Mouse (Mus musculus) MEL (cell line): ENCODE measurements around the gene Kif26a. TPM values are rescaled to one million over a fixed set of nuclear protein-coding genes. Genes with fewer than 3 reads are reported as not detected.
A peak's percentile ranks its signal among the peaks of the same experiment; 100 is the strongest.

Source experiments
- DNase-seq: peaks from one replicate; pipeline ENCODE4 v3.0.0; 2011; ENCODE audit warnings: low read depth, low spot score
- H3K27ac ChIP-seq: 2 replicates; pipeline ENCODE4 v1.5.1; 2012; ENCODE audit warnings: low read depth, mild to moderate bottlenecking, control low read depth, low read length, moderate library complexity; ENCODE audit not compliant: control insufficient read depth
- H3K27me3 ChIP-seq, 2 experiments: fragments of 150-350 bp in 1 of 2; sonication (generic) in 1 of 2; 2 replicates each; pipeline ENCODE4 v1.6.1; 2012; ENCODE audit warnings: low read length in 2 of 2, mild to moderate bottlenecking in 2 of 2, improper control_type of control experiment in 1 of 2, moderate library complexity in 1 of 2; ENCODE audit not compliant: insufficient read depth in 2 of 2, control insufficient read depth in 1 of 2
- H3K36me3 ChIP-seq, 2 experiments: 2 replicates each; pipeline ENCODE4 v1.6.1; 2012 to 2014; ENCODE audit warnings: low read length in 2 of 2, improper control_type of control experiment in 1 of 2, inconsistent platforms in 1 of 2, mild to moderate bottlenecking in 1 of 2; ENCODE audit not compliant: insufficient read depth in 2 of 2, control insufficient read depth in 1 of 2
- H3K4me1 ChIP-seq, 2 experiments: fragments of 150-350 bp in 1 of 2; sonication (generic) in 1 of 2; 2 replicates each; pipeline ENCODE4 v1.6.1; 2012; ENCODE audit warnings: low read length in 2 of 2, improper control_type of control experiment in 1 of 2, mild to moderate bottlenecking in 1 of 2; ENCODE audit not compliant: insufficient read depth in 2 of 2, control insufficient read depth in 1 of 2
- H3K4me3 ChIP-seq, 2 experiments: fragments of 150-350 bp in 1 of 2; sonication (generic) in 1 of 2; 2 replicates each; pipeline ENCODE4 v1.5.1; 2012; ENCODE audit warnings: low read depth in 2 of 2, low read length in 2 of 2, mild to moderate bottlenecking in 2 of 2, moderate library complexity in 2 of 2, control low read depth in 1 of 2, improper control_type of control experiment in 1 of 2; ENCODE audit not compliant: control insufficient read depth in 1 of 2, insufficient read depth in 1 of 2
- H3K79me2 ChIP-seq: 2 replicates; pipeline ENCODE4 v1.6.1; 2012; ENCODE audit warnings: mild to moderate bottlenecking, low read length, moderate library complexity; ENCODE audit not compliant: control insufficient read depth, poor library complexity, insufficient read depth
- H3K9ac ChIP-seq: 2 replicates; pipeline ENCODE4 v1.6.1; 2012; ENCODE audit warnings: low read depth, mild to moderate bottlenecking, control low read depth, low read length, moderate library complexity; ENCODE audit not compliant: control insufficient read depth, poor library complexity, severe bottlenecking
- H3K9me3 ChIP-seq: fragments of 150-350 bp; sonication (generic); replicated peaks from 2 replicates; pipeline ENCODE4 v1.6.1; 2012; ENCODE audit warnings: mild to moderate bottlenecking, low read length, improper control_type of control experiment, moderate library complexity; ENCODE audit not compliant: insufficient read depth
- BHLHE40 ChIP-seq: IDR thresholded peaks from 2 replicates; pipeline ENCODE4 v1.6.1; 2012; ENCODE audit warnings: low read depth, mild to moderate bottlenecking, inconsistent platforms, low read length, improper control_type of control experiment, borderline replicate concordance
- CTCF ChIP-seq, 3 experiments: IDR thresholded peaks in 2 of 3; conservative IDR thresholded peaks in 1 of 3; 2 replicates each; pipeline ENCODE4 v1.5.1; 2011 to 2012; ENCODE audit warnings: low read length in 3 of 3, low read depth in 2 of 3, mild to moderate bottlenecking in 2 of 3, improper control_type of control experiment in 1 of 3, inconsistent platforms in 1 of 3, mixed read lengths in 1 of 3, moderate library complexity in 1 of 3; ENCODE audit not compliant: control insufficient read depth in 1 of 3, insufficient read depth in 1 of 3, poor library complexity in 1 of 3, severe bottlenecking in 1 of 3
- ETS1 ChIP-seq: IDR thresholded peaks from 2 replicates; pipeline ENCODE4 v1.6.1; 2012; ENCODE audit warnings: low read depth, mild to moderate bottlenecking, inconsistent platforms, low read length, improper control_type of control experiment, moderate library complexity
- GABPA ChIP-seq: IDR thresholded peaks from 2 replicates; pipeline ENCODE4 v1.6.1; 2012; ENCODE audit warnings: low read depth, mild to moderate bottlenecking, inconsistent platforms, low read length, improper control_type of control experiment, moderate library complexity
- JUND ChIP-seq: IDR thresholded peaks from 2 replicates; pipeline ENCODE4 v1.6.1; 2011; ENCODE audit warnings: low read depth, mild to moderate bottlenecking, improper control_type of control experiment, low read length
- MAFK ChIP-seq: IDR thresholded peaks from 2 replicates; pipeline ENCODE4 v1.6.1; 2011; ENCODE audit warnings: low read depth, mild to moderate bottlenecking, low read length, improper control_type of control experiment, borderline replicate concordance
- MEF2A ChIP-seq: IDR thresholded peaks from 2 replicates; pipeline ENCODE4 v1.6.1; 2014; ENCODE audit warnings: low read depth, mild to moderate bottlenecking, inconsistent platforms, low read length, improper control_type of control experiment; ENCODE audit not compliant: poor library complexity, insufficient replicate concordance, severe bottlenecking; ENCODE audit errors: extremely low read depth
- MYB ChIP-seq: IDR thresholded peaks from 2 replicates; pipeline ENCODE4 v1.6.1; 2011; ENCODE audit warnings: mild to moderate bottlenecking, low read depth, low read length, improper control_type of control experiment
- MYC ChIP-seq: IDR thresholded peaks from 2 replicates; pipeline ENCODE4 v1.6.1; 2011; ENCODE audit warnings: low read depth, mild to moderate bottlenecking, low read length, improper control_type of control experiment, moderate library complexity
- NELFE ChIP-seq: IDR thresholded peaks from 2 replicates; pipeline ENCODE4 v1.6.1; 2011; ENCODE audit warnings: low read depth, low read length, improper control_type of control experiment
- NRF1 ChIP-seq: IDR thresholded peaks from 2 replicates; pipeline ENCODE4 v1.6.1; 2014; ENCODE audit warnings: low read depth, mild to moderate bottlenecking, inconsistent platforms, low read length, improper control_type of control experiment, moderate library complexity; ENCODE audit not compliant: poor library complexity, insufficient read depth, severe bottlenecking
- POLR2AphosphoS2 ChIP-seq: IDR thresholded peaks from 2 replicates; pipeline ENCODE4 v1.6.1; 2011; ENCODE audit warnings: low read length, improper control_type of control experiment
- POLR2AphosphoS5 ChIP-seq: IDR thresholded peaks from 2 replicates; pipeline ENCODE4 v1.6.1; 2012; ENCODE audit warnings: low read depth, borderline replicate concordance, mild to moderate bottlenecking, inconsistent platforms, low read length, moderate library complexity, mixed read lengths
- RAD21 ChIP-seq: IDR thresholded peaks from 2 replicates; pipeline ENCODE4 v1.6.1; 2011; ENCODE audit warnings: mild to moderate bottlenecking, low read depth, low read length, improper control_type of control experiment
- RCOR1 ChIP-seq: IDR thresholded peaks from 2 replicates; pipeline ENCODE4 v1.6.1; 2012; ENCODE audit warnings: low read depth, mild to moderate bottlenecking, inconsistent platforms, low read length, improper control_type of control experiment
- SMC3 ChIP-seq: IDR thresholded peaks from 2 replicates; pipeline ENCODE4 v1.6.1; 2011; ENCODE audit warnings: low read depth, low read length, improper control_type of control experiment
- TCF12 ChIP-seq: IDR thresholded peaks from 2 replicates; pipeline ENCODE4 v1.6.1; 2014; ENCODE audit warnings: low read depth, mild to moderate bottlenecking, inconsistent platforms, low read length, improper control_type of control experiment, moderate library complexity
- USF1 ChIP-seq: IDR thresholded peaks from 2 replicates; pipeline ENCODE4 v1.6.1; 2014; ENCODE audit warnings: low read depth, mild to moderate bottlenecking, inconsistent platforms, low read length, improper control_type of control experiment, moderate library complexity
- USF2 ChIP-seq, 2 experiments: IDR thresholded peaks; 2 replicates each; pipeline ENCODE4 v1.6.1; 2011 to 2012; ENCODE audit warnings: improper control_type of control experiment in 2 of 2, low read length in 2 of 2, borderline replicate concordance in 1 of 2, inconsistent platforms in 1 of 2, low read depth in 1 of 2, mild to moderate bottlenecking in 1 of 2; ENCODE audit not compliant: insufficient read depth in 1 of 2
- ZMIZ1 ChIP-seq: IDR thresholded peaks from 2 replicates; pipeline ENCODE4 v1.6.1; 2012; ENCODE audit warnings: low read depth, mild to moderate bottlenecking, inconsistent platforms, low read length, improper control_type of control experiment, moderate library complexity
- ZNF384 ChIP-seq: IDR thresholded peaks from 2 replicates; pipeline ENCODE4 v1.6.1; 2012; ENCODE audit warnings: low read depth, mild to moderate bottlenecking, inconsistent platforms, low read length, improper control_type of control experiment
- polyA plus RNA-seq, 2 experiments: library from polyadenylated mRNA; stranded (reverse) in 1 of 2; unstranded in 1 of 2; fragments of >175 nt in 1 of 2; fragments of >200 nt in 1 of 2; gene quantifications; 2 replicates each; pipeline versions ENCODE4 v1.2.1 to v1.2.4; 2012; ENCODE audit warnings: low replicate concordance in 2 of 2, low read depth in 1 of 2; ENCODE audit not compliant: insufficient read length in 2 of 2, insufficient read depth in 1 of 2, missing spikeins in 1 of 2
- total RNA-seq: library from RNA; depleted of rRNA; stranded (reverse); fragments of 300-350 nt; gene quantifications from 2 replicates; pipeline ENCODE4 v1.2.3, GENCODE M21; 2012

The Kif26a gene
- total and polyA plus RNA-seq, 3 experiments, result 4.8 to 6.9 TPM; not detected in 1

GRCm38 (mm10) chr12:112214441-112214857 is 68.4 kb downstream of the Kif26a start:
- H3K27me3 ChIP-seq, result no peaks in the 10 kb centered on the region
- TF ChIP-seq MYB (no peak), ETS1 (no peak), USF2 (IDR thresholded peaks at IDR 0.05; ENCODE audit: borderline replicate concordance in 1 of 2, insufficient read depth in 1 of 2, low read depth in 1 of 2, low read length in 2 of 2) (no peak), NELFE (no peak), CTCF (IDR thresholded peaks at IDR 0.05 in 2 of 3, conservative IDR thresholded peaks at IDR 0.05 in 1 of 3; ENCODE audit: control insufficient read depth in 1 of 3, insufficient read depth in 1 of 3, low read depth in 2 of 3, low read length in 3 of 3, poor library complexity in 1 of 3, severe bottlenecking in 1 of 3) (no peak), TCF12 (no peak), SMC3 (no peak), USF1 (no peak), GABPA (no peak), MEF2A (no peak), ZNF384 (no peak), MAFK (no peak), NRF1 (no peak), RCOR1 (no peak), POLR2AphosphoS2 (no peak), POLR2AphosphoS5 (no peak), BHLHE40 (no peak), MYC (no peak), RAD21 (no peak), JUND (no peak)
- H3K4me1 ChIP-seq, result no peaks in the 10 kb centered on the region
- no peak overlapping the region for H3K27ac ChIP-seq
- H3K36me3 ChIP-seq, result no peaks in the 10 kb centered on the region
- no peaks in the 10 kb centered on the region for H3K9me3 ChIP-seq
- no peak for DNase-seq
- no peak overlapping the region for H3K9ac ChIP-seq
- no peak overlapping the region for H3K4me3 ChIP-seq
- H3K79me2 ChIP-seq, result no peaks in the 10 kb centered on the region

DNA sequence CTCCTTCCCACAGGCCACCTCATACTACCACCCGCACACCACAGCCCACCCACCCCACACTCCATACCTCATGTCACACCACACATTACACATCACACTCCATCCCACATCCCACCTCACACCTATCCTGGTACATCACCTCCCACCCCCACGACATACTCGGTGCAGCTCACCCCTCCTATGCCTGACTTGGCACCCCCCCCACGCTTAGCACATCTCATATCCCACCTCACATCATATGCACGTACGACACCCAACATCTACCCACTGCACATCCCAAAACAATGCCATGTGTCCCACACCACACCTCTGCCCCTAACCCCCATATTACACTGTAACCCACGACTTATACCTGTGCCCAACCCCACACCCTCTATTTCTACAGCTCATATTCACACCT is 69.5 kb downstream of the Kif26a start:
- Histone ChIP-seq H3K9me3 (no peaks in the 10 kb centered on the region), H3K36me3 (no peaks in the 10 kb centered on the region), H3K27ac (no peak overlapping the region), H3K4me3 (no peak overlapping the region), H3K4me1 (no peaks in the 10 kb centered on the region), H3K9ac (no peak overlapping the region), H3K27me3 (no peaks in the 10 kb centered on the region), H3K79me2 (no peaks in the 10 kb centered on the region)
- DNase-seq, result no peak
- TF ChIP-seq POLR2AphosphoS5, result peak; percentile 90; the same call in 1 of the 2 replicates
- TF ChIP-seq ZMIZ1, result no peak
